Mouse (Mus musculus) embryonic fibroblast, embryonic 13.5 days (primary cell): ENCODE results near the gene Gnb3.

Experiments used
- CTCF ChIP-seq: IDR thresholded peaks from 2 replicates; pipeline ENCODE4 v1.5.1; 2011; ENCODE audit warnings: mild to moderate bottlenecking, control low read depth, low read length, moderate library complexity, borderline replicate concordance; ENCODE audit not compliant: insufficient read depth
- POLR2A ChIP-seq: IDR thresholded peaks from 2 replicates; pipeline ENCODE4 v1.6.1; 2011; ENCODE audit warnings: low read depth, mild to moderate bottlenecking, control low read depth, low read length, moderate library complexity

DNA sequence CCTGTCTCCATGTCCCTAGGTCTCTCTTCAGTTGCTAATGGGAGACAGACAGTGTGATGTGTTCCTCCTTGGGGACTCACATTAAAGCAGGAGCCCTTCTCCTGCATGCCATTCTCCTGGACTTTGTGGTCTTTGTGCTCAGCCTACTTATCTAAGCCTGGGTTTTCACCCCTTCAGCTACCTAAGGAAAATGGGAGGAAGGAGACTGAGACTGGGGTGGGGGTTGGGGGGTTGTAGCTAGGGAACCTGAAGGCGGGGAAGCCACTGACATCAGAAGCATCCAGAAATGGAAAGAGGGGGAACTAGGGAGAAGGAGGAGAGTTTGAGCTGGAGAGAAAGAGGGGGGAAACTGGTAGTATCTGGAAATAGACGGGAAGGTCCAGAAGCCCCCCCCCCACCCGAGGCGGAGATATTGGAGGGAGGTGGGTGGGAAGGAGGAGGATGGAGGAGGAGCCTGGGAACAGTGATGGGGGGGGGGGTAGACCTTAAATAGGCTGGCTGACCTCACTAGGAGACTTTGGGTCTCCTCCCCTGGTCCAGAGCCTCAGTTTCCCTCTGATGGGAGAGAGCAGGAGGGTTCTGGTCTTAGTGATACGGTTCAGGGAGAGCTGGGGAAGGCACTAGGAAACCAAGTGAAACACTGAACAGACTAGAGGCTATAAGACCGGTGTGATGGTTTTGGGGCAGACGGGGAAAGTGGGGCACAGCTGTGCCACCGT, 22.5 kb upstream of the Gnb3 start:
- TF ChIP-seq CTCF = no peak
- peak; percentile 47 for TF ChIP-seq POLR2A
